Mouse (Mus musculus) hematopoietic multipotent progenitor cell, adult 10-12 weeks (in vitro differentiated cells): Measurements from ENCODE around the gene Fchsd2. TPM values are rescaled to one million over a fixed set of nuclear protein-coding genes. Genes with fewer than 3 reads are reported as not detected.

ENCODE experiments used
- polyA plus RNA-seq: library from polyadenylated mRNA; stranded (reverse); fragments of >175 nt; gene quantifications from 2 replicates; pipeline ENCODE4 v1.2.3, GENCODE M21; 2012; ENCODE audit warnings: low replicate concordance

Gene Fchsd2
- 23.6 and 84.0 TPM in 2 replicates for polyA plus RNA-seq

DNA sequence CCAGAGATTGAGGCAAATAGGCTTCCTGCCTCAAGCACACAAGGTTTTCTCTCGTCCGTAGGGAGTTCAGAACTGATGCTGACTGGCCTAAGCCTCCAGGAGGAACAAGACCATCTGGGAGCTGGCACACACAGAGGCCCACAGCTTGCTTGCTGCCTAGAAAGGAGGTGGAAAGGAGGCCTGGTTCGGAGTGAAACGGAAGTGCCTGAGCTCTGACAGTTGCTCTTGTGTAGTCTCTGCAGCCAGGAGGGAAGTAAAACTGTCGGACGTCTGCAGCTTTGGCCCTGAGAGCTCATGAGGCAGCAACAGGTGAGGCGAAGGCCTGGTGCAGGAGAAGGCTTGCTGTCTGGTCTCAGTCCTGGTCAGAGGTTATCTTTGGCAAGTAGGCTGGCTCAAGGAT is at the start of gene Fchsd2:
TSS of gene Fchsd2 (plus strand) at position 246 of the 400 bp plus-strand sequence.

DNA sequence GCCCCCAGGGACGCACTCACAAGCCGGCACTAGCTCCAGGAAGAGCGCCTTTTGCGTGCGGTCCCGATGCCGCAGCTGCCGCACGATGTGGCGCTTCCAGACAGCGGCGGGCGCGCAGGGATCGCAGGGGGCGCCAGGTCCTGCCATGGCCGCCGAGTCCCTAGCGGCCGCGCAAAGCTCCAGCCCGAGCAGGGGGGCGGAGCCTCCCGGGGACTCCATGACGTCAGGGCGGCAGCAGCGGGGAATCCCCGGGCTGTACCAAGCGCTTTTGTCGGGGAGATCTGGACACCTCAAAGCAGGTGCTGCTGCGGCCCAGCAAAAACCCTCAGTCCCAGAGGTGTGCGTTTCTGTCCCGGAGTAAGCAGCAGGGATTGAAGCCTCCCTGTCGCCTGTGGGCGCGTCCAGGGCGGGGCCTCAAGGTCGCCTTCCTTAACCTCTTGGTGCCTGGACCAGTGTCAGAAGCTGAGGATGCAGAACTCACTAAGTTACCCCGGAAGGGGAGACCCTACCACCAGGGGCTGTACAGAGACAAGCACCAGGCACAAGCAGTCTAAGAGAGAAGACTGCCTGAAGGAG is 209.3 kb downstream of the Fchsd2 start, which contains the start of gene Atg16l2:
TSS of gene Atg16l2 (minus strand) at position 371 of the 576 bp plus-strand sequence.

GRCm38 (mm10) chr7:101317014-101317413 is 224.4 kb downstream of the Fchsd2 start, which contains the start of gene Stard10:
Gene Stard10, plus strand, starts transcription at chr7:101317086.

Other genes starting within 250 kb of the Fchsd2 start
- 56.3 and 97.0 TPM in 2 replicates for gene Relt, start 229.4 kb upstream of the Fchsd2 start, polyA plus RNA-seq
- gene Arhgef17, start 160.8 kb upstream of the Fchsd2 start, polyA plus RNA-seq = 0.43 and 0.77 TPM in 2 replicates
- gene P2ry6, start 118.2 kb upstream of the Fchsd2 start, polyA plus RNA-seq = 16.2 and 16.9 TPM in 2 replicates
- 3.4 and 6.7 TPM in 2 replicates for gene P2ry2, start 80.0 kb upstream of the Fchsd2 start, polyA plus RNA-seq
- gene Atg16l2, start 209.4 kb downstream of the Fchsd2 start, polyA plus RNA-seq = 50.0 and 98.4 TPM in 2 replicates
- 243 and 345 TPM in 2 replicates for gene Stard10, start 224.2 kb downstream of the Fchsd2 start, polyA plus RNA-seq